Mouse (Mus musculus): ENCODE results near the gene Cnr2. TPM values are rescaled to one million over a fixed set of nuclear protein-coding genes. Genes with fewer than 3 reads are reported as not detected.

Cnr2 gene
- 0.16 TPM in 1 of 2 replicates, not detected in the other for polyA plus RNA-seq (2011; ENCODE audit: insufficient read depth, insufficient read length, low read depth, missing spikeins)

- Histone ChIP-seq H3K9ac (ENCODE audit: low read depth, poor library complexity, severe bottlenecking) (no peak within 1 kb of the TSS), H3K9me3 (replicated peaks; ENCODE audit: control insufficient read depth, insufficient read depth, low read length, poor library complexity, severe bottlenecking) (no peaks in the 10 kb centered on the region), H3K4me3 (ENCODE audit: low read depth, low read length) (no peak within 1 kb of the TSS), H3K27me3 (ENCODE audit: control insufficient read depth, insufficient read depth, low read length, poor library complexity, severe bottlenecking) (no peaks in the 10 kb centered on the region), H3K4me1 (ENCODE audit: control insufficient read depth, insufficient read depth, low read length) (peaks cover 5% of the 10 kb centered on the region), H3K27ac (ENCODE audit: insufficient read depth, low read length) (no peak within 1 kb of the TSS), H3K36me3 (ENCODE audit: control insufficient read depth, insufficient read depth, low read length, poor library complexity, severe bottlenecking) (no peaks in the 10 kb centered on the region)
- TF ChIP-seq CTCF (IDR thresholded peaks at IDR 0.05; ENCODE audit: low read depth, low read length) (no peak), POLR2A (IDR thresholded peaks at IDR 0.05; ENCODE audit: insufficient read depth, low read length) (no peak), EP300 (IDR thresholded peaks at IDR 0.05; ENCODE audit: insufficient read depth, low read depth, low read length) (no peak)
Measured at GRCm38 (mm10) chr4:135895071-135895571, at the start of gene Cnr2. TSS of gene Cnr2 (plus strand) at chr4:135895394.

GRCm38 (mm10) chr4:135847581-135847980 is 47.6 kb upstream of the Cnr2 start:
- H3K27me3 ChIP-seq (ENCODE audit: control insufficient read depth, insufficient read depth, low read length, poor library complexity, severe bottlenecking) = no peaks in the 10 kb centered on the region
- no peaks in the 10 kb centered on the region for H3K9me3 ChIP-seq (replicated peaks; ENCODE audit: control insufficient read depth, insufficient read depth, low read length, poor library complexity, severe bottlenecking)
- H3K4me3 ChIP-seq (ENCODE audit: low read depth, low read length) = no peak overlapping the region
- TF ChIP-seq EP300 (IDR thresholded peaks at IDR 0.05; ENCODE audit: insufficient read depth, low read depth, low read length) (no peak), CTCF (IDR thresholded peaks at IDR 0.05; ENCODE audit: low read depth, low read length) (no peak), POLR2A (IDR thresholded peaks at IDR 0.05; ENCODE audit: insufficient read depth, low read length) (no peak)
- H3K36me3 ChIP-seq (ENCODE audit: control insufficient read depth, insufficient read depth, low read length, poor library complexity, severe bottlenecking) = no peaks in the 10 kb centered on the region
- H3K27ac ChIP-seq (ENCODE audit: insufficient read depth, low read length) = no peak overlapping the region
- peaks cover 1% of the 10 kb centered on the region for H3K4me1 ChIP-seq (ENCODE audit: control insufficient read depth, insufficient read depth, low read length)
- H3K9ac ChIP-seq (ENCODE audit: low read depth, poor library complexity, severe bottlenecking) = no peak overlapping the region

- H3K27me3 ChIP-seq (ENCODE audit: control insufficient read depth, insufficient read depth, low read length, poor library complexity, severe bottlenecking) = no peaks in the 10 kb centered on the region
- H3K4me3 ChIP-seq (ENCODE audit: low read depth, low read length) = no peak overlapping the region
- no peaks in the 10 kb centered on the region for H3K9me3 ChIP-seq (replicated peaks; ENCODE audit: control insufficient read depth, insufficient read depth, low read length, poor library complexity, severe bottlenecking)
- H3K36me3 ChIP-seq (ENCODE audit: control insufficient read depth, insufficient read depth, low read length, poor library complexity, severe bottlenecking) = no peaks in the 10 kb centered on the region
- no peak overlapping the region for H3K27ac ChIP-seq (ENCODE audit: insufficient read depth, low read length)
- no peak overlapping the region for H3K9ac ChIP-seq (ENCODE audit: low read depth, poor library complexity, severe bottlenecking)
- no peaks in the 10 kb centered on the region for H3K4me1 ChIP-seq (ENCODE audit: control insufficient read depth, insufficient read depth, low read length)
- TF ChIP-seq EP300 (IDR thresholded peaks at IDR 0.05; ENCODE audit: insufficient read depth, low read depth, low read length) = no peak
- TF ChIP-seq POLR2A (IDR thresholded peaks at IDR 0.05; ENCODE audit: insufficient read depth, low read length) = no peak
- no peak for TF ChIP-seq CTCF (IDR thresholded peaks at IDR 0.05; ENCODE audit: low read depth, low read length)
Measured at GRCm38 (mm10) chr4:135850411-135851095, 44.6 kb upstream of the Cnr2 start.

DNA sequence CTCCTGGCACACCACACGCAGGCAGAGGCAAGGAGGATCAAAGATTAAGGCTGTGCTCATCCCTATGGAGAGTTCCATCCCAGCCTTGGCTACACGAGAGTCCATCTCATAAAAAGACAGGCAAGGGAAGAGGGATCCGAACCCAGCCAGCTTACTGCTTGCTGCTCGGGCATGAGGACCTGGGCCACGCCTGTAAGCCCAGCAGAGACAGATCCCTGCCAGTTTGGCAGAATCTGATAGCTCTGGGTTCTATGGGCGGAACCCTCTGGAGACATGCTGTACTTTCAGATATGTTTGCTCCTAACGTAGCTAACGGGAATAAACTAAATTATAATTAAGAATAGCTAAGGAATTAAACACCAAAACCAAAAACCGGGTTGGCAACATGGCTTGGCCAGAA is 43.3 kb upstream of the Cnr2 start:
- no peaks in the 10 kb centered on the region for H3K9me3 ChIP-seq (replicated peaks; ENCODE audit: control insufficient read depth, insufficient read depth, low read length, poor library complexity, severe bottlenecking)
- H3K9ac ChIP-seq (ENCODE audit: low read depth, poor library complexity, severe bottlenecking) = no peak overlapping the region
- H3K4me1 ChIP-seq (ENCODE audit: control insufficient read depth, insufficient read depth, low read length) = no peaks in the 10 kb centered on the region
- no peak for TF ChIP-seq CTCF (IDR thresholded peaks at IDR 0.05; ENCODE audit: low read depth, low read length)
- TF ChIP-seq EP300 (IDR thresholded peaks at IDR 0.05; ENCODE audit: insufficient read depth, low read depth, low read length) = no peak
- TF ChIP-seq POLR2A (IDR thresholded peaks at IDR 0.05; ENCODE audit: insufficient read depth, low read length) = no peak
- no peaks in the 10 kb centered on the region for H3K27me3 ChIP-seq (ENCODE audit: control insufficient read depth, insufficient read depth, low read length, poor library complexity, severe bottlenecking)
- no peaks in the 10 kb centered on the region for H3K36me3 ChIP-seq (ENCODE audit: control insufficient read depth, insufficient read depth, low read length, poor library complexity, severe bottlenecking)
- H3K4me3 ChIP-seq (ENCODE audit: low read depth, low read length) = no peak overlapping the region
- H3K27ac ChIP-seq (ENCODE audit: insufficient read depth, low read length) = no peak overlapping the region

- Histone ChIP-seq H3K4me1 (ENCODE audit: control insufficient read depth, insufficient read depth, low read length) (no peaks in the 10 kb centered on the region), H3K27me3 (ENCODE audit: control insufficient read depth, insufficient read depth, low read length, poor library complexity, severe bottlenecking) (no peaks in the 10 kb centered on the region), H3K9me3 (replicated peaks; ENCODE audit: control insufficient read depth, insufficient read depth, low read length, poor library complexity, severe bottlenecking) (no peaks in the 10 kb centered on the region), H3K9ac (ENCODE audit: low read depth, poor library complexity, severe bottlenecking) (peak overlapping the region; percentile 79), H3K27ac (ENCODE audit: insufficient read depth, low read length) (no peak overlapping the region), H3K4me3 (ENCODE audit: low read depth, low read length) (peak overlapping the region; percentile 85; the same call in 1 of the 2 replicates), H3K36me3 (ENCODE audit: control insufficient read depth, insufficient read depth, low read length, poor library complexity, severe bottlenecking) (peaks cover 11% of the 10 kb centered on the region)
- TF ChIP-seq EP300 (IDR thresholded peaks at IDR 0.05; ENCODE audit: insufficient read depth, low read depth, low read length) = no peak
- TF ChIP-seq CTCF (IDR thresholded peaks at IDR 0.05; ENCODE audit: low read depth, low read length) = no peak
- no peak for TF ChIP-seq POLR2A (IDR thresholded peaks at IDR 0.05; ENCODE audit: insufficient read depth, low read length)
Measured at GRCm38 (mm10) chr4:135853987-135854546, 41.1 kb upstream of the Cnr2 start.

DNA sequence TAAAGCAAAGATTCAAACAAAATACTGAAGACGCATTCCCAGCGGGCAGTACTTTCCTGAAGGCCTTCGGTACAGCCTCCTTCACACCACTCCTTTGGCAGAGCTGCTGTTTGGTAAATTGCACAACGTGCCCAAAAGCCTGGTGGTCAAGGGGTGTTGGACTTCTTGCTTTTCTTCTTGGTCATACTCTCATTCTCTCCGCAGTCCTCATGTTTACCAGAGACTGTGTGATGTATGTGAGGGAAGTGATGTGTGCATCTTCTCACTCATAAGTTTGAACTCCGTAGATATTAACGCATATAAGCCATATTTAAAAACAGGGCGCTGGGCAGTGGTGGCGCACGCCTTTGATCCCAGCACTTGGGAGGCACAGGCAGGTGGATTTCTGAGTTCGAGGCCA is 40.6 kb upstream of the Cnr2 start:
- Histone ChIP-seq H3K4me1 (ENCODE audit: control insufficient read depth, insufficient read depth, low read length) (no peaks in the 10 kb centered on the region), H3K4me3 (ENCODE audit: low read depth, low read length) (peak overlapping the region; percentile 85), H3K36me3 (ENCODE audit: control insufficient read depth, insufficient read depth, low read length, poor library complexity, severe bottlenecking) (peaks cover 16% of the 10 kb centered on the region), H3K9me3 (replicated peaks; ENCODE audit: control insufficient read depth, insufficient read depth, low read length, poor library complexity, severe bottlenecking) (no peaks in the 10 kb centered on the region), H3K27me3 (ENCODE audit: control insufficient read depth, insufficient read depth, low read length, poor library complexity, severe bottlenecking) (no peaks in the 10 kb centered on the region), H3K9ac (ENCODE audit: low read depth, poor library complexity, severe bottlenecking) (peak overlapping the region; percentile 79), H3K27ac (ENCODE audit: insufficient read depth, low read length) (peak overlapping the region; percentile 92)
- TF ChIP-seq POLR2A (IDR thresholded peaks at IDR 0.05; ENCODE audit: insufficient read depth, low read length) (no peak), EP300 (IDR thresholded peaks at IDR 0.05; ENCODE audit: insufficient read depth, low read depth, low read length) (no peak), CTCF (IDR thresholded peaks at IDR 0.05; ENCODE audit: low read depth, low read length) (no peak)
